Mouse (Mus musculus) layer of hippocampus, postnatal 14 days (tissue): ENCODE measurements at regions not wholly inside any gene's neighbourhood (a gene's known extent, or its start where the extent isn't known, plus 50 kb on each side); places are given as distances from the start of the nearest gene placed in this dataset.

ENCODE experiments used
- DNase-seq, 2 experiments: peaks; one replicate each; pipeline ENCODE4 v3.0.0; 2021 to 2022; ENCODE audit warnings: low spot score in 2 of 2, mixed read lengths in 1 of 2

- peak; percentile 1 to 22 for DNase-seq
Measured at GRCm38 (mm10) chr4:37974891-37975448, 1023.4 kb upstream of the Lingo2 start.
